Mouse (Mus musculus) urinary bladder, adult 2 months (tissue): ENCODE measurements around the gene Scp2. TPM values are rescaled to one million over a fixed set of nuclear protein-coding genes. Genes with fewer than 3 reads are reported as not detected.
"Not testable (repeated sequence)": the region's sequence is repeated elsewhere in the genome, so short reads cannot be mapped to it uniquely, and the experiment has no call there.

Experiments used
- DNase-seq: peaks from one replicate; pipeline ENCODE4 v3.0.0; 2022; ENCODE audit warnings: low spot score
- polyA plus RNA-seq: library from polyadenylated mRNA; depleted of rRNA; stranded (reverse); fragments of >200 nt; gene quantifications from 2 replicates; pipeline ENCODE4 v1.2.3, GENCODE M21; 2012

Gene Scp2
- polyA plus RNA-seq, 1 experiment = 476 TPM

DNA sequence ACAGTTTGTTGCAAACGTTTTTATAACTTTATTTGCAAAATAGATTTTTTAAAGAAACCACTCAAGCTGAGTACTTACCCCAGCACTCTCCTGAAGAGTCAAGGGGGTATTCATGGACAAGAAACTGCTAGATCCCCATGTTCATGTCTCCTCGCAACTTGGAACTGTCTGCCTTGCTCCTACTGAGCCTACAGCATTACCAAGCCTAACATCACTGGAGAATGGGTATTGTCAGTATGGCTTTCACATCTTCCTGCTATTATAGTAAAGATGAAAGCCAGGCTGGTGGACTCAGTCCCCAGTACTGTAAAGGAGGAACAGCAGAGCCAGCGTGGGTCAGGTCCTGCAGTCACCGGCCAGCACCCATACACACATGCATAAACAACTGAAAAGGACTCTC is 48.5 kb downstream of the Scp2 start, which contains the start of gene Podn:
TSS of gene Podn (minus strand) at position 101 of the 400 bp plus-strand sequence.
- no peak for DNase-seq

DNA sequence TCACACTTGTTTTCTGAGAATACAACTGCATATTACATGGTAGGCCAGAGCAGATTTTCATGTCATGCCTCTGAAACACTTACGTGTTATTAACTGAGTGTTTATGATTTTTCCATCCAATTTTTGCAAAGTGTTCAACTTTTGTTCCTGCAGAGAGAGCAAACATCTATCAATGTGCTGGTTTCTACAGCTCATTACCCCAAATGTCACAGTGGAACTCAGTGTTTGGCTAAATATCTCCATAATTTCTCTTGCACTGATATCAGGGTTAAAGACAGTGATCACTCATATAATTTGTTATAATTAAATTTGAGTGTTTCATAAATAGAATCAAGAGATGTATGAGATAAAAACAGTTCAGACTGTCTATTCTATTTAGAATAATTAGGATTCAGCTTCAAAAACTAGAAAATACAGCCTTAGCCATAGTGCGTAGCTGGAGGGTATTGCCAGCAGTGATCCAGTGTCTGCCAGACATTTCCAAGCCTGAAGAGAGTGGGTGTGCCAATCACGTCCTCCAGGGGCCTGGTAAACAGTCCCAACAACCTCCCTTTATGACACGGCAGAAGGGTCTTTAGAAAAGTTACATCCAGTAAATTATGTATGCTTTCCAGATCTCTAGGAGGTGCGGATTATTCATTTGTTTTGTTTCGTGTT is 51.9 kb downstream of the Scp2 start:
- DNase-seq = no peak

DNA sequence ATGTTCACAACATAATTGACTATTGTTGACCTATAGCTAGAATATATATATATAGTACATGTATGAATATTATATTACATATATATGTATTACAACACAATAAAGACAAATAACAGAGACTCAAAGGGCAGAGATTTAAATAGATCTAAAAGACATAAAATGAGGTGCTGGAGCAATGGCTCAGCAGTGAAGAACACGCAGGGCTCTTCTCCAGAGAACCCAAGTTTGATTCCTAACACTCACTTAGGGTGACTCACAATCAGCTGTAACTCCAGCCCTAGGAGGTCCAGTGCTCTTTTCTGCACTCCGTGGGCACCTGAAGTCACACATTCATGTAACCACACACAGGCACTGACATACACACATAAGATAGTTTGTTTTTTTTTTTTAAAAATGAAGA is 60.8 kb downstream of the Scp2 start:
- DNase-seq = no peak

DNA sequence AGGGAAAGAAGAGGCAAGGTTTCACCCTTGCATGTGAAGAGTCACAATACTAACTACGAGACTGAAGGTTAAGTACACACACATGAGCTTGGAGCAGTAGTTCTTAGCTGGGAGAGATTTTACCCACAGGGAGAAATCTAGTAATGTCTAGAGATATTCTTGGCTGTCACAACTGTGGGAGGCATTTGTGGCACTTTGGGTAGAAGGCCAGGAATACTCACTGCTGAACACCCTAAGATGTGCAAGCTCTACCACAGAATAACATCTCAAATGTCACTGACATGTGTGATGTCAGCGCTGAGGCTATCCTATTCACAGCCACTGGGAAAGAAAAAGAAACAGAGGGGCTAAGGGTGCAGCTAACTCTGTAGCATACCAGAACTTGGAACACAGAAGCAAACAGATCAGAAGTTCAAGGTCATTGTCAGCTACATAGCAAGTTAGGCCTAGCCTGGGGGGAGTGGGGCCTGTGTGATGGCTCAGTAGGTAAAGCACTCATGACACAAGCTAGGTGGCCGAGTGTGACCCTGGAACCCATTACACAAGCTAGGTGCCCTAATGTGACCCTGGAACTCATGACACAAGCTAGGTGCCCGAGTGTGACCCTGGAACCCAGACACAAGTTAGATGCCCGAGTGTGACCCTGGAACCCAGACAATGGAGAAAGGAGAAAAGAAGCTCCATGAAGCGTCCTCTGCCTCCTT is 61.6 kb downstream of the Scp2 start:
- DNase-seq = no peak

DNA sequence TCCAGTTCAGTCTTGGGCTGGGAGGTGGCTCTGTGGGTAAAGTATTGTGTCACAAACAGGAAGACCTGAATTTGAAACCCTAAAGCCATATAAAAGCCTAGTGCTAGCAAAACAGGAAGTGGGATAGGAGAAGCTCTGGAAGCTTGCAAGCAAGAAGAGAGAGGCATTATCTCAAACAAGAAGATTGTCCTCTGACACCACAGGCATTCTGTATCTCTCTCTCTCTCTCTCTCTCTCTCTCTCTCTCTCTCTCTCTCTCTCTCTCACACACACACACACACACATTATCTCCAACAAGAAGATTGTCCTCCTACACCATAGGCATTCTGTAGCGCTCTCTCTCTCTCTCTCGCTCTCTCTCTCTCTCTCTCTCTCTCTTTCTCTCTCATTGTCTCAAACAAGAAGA is 62.4 kb downstream of the Scp2 start:
- no peak for DNase-seq

DNA sequence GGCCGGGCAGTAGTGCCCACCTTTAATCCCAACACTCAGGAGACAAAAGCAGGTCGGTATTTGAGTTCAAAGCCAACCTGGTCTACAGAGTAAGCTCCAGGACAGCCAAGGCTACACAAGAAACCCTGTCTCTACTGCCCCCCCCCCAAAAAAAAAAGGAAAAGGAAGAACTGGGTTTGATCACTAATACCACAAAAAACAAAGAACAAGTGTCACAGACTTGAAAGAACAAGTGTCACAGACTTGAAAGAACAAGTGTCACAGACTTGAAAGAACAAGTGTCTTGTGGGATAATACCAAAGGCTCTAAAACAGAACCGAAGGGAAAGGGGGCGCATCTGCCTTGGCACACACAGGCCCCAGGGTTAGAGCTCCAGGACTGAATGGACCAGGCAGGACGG is 63.9 kb downstream of the Scp2 start:
- DNase-seq = no peak

DNA sequence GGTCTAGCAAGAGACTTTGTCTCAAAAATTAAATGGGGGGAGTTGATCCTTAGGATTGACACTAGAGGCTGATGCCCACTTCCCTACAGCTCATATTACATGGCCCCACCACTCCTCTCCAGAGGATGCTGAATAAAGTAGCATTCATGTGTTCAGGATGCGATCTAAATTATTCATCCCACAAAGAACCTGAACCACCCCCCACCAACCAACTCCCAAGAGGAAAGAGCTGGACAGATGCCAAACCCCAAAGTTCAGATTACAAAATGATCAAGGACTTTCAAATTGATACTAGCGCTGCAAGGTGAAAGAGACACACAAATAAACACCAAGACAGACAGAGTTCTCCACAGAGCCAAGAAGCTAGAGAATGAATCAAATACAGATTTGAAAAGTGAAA is 65.0 kb downstream of the Scp2 start:
- DNase-seq = no peak

DNA sequence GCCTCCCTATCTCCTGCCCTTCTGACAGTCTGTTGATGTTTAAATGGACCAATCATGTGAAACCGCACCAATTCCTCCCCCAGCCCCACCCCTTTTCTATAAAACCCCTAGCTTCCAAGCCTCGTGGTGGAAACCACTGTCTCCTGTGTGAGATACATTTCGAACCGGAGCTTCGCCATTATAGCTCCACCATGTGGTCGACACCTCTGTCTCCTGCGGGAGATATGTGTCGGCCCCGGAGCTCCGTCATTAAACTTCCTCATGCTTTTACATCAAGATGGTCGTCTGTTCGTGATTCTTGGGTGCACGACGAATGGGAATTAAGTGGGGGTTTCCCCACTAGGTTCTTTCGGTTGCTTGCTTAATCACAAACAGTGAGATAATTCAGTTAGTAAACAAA is 65.6 kb downstream of the Scp2 start:
- DNase-seq = not testable (repeated sequence)

DNA sequence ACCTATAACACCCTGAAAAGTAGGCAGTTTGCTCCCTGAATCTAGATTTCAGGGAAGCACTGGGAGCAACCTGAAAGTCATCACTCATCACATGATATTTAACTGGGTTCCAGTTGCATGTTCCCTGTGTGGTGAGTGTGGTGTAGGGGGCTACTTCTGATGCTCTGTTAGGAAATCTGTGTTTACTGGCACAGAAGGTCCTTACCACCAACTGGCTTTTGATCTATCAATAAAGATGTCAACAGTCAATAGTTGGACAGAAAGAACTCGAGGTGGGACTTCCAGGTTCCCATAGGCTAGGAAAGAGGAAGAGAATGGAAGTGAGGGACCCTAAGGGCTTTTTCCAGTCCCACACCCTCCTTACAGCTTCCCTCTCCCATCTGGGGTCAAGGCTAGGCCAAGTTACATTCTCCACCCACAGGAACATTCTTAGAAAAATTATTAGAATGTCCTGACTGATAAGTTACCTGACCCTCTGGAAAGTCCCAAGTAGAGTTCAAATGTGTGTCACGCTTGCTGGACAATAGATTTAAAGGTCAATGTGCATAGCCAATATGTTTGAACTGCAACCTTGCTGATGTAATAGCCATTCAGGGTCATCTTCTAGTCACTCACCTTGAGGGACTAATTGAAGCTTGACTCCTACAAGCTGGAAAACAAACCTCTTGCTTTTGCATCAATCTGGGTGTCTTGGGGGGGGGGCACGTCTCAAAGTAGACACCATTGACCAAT is 67.4 kb downstream of the Scp2 start:
- DNase-seq = no peak

DNA sequence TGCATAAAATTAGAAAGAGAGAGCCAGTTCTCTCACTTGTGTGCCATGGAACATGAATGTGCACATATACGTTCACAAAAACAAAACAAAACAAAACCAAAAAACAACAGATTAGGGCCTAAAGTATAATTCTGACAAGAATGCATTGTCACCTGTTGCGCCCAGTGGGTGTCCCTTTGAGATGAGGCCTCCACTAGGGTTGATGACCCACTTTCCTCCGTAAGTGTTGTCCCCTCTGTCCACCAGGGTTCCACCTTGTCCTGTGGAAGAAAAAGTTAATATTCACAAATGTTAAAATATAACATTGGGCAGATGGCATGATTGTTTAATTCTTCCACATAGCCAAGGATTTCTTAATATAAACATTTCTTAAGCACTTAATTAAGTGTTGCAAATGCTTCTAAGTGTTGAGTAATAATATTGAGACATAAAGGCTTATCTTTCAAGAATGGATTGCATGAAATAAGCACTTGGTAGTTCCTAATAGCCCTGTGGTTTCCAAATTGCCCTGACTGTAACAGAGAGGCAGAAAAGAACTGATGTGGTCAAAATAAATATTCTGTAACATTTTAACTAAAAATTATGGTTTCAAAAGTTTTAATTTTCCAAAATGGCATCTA is 70.5 kb downstream of the Scp2 start:
- no peak for DNase-seq

DNA sequence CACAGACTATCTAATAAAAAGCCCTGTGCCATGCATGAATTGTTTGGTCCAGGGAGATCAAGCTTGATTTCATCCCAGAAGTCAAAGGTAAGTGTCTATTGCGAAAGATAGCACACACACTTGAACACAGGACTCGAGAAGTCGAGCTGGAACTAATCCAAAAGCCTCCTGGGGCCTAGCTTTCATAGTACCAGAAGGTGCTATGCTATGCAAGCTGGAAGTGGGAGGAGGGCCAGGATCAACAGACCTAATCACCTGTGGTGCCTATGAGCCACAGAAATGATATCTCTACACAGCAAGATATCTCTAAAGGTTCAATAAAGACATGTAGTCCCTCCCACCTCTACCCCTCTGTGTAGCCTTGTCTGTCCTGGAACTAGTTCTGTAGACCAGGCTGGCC is 72.7 kb downstream of the Scp2 start:
- no peak for DNase-seq

DNA sequence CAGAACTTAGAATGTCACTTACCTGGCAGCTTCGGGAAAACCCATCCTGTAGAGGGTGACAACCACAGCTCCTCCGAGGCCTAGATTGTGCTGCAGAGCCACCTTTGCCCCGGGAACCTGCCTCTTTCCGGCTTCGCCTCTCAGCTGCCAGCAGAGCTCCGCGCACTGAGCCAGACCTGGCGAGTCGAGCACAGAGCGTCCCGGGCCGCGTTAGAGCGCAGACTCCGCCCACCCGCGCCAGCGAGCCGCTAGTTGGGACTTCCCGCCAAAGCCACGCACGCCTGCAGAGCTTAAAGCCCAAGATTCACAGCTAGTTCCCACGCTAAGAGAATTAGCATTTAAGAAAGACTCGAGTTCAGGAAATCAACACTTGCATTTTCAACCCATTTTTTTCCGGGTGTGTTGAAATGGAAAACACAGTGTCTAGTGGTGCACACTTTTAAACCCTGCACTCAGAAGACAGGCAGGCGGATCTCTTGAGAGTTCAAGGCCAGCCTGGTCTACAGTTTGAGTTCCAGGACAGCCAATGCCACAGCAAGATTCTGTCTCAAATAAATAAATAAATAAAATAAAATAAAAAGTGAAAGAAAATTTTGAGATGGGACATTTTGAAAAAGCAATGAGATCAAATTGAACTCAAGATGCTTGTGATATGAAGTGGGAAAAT is 73.4 kb downstream of the Scp2 start:
- DNase-seq = peak; percentile 84

DNA sequence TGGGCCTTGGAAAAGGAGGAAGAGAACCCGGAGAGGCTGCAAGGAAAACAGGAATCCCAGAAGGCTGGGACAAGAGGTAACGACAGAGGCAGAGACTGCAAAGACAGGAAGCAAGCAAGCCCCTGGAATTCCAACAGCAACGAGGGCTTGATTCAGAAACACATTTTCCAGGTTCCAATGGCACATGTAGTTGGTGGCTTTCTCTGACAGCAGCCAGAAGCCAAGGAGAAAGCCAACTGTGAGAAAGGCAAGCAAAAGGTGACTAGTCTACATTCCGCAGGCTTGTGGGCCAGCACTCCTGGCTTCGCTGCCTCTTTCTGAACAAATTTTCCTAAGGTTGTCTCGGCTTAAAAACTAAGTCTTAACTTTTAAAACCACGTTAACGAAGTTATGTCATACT is 74.1 kb downstream of the Scp2 start:
- no peak for DNase-seq

DNA sequence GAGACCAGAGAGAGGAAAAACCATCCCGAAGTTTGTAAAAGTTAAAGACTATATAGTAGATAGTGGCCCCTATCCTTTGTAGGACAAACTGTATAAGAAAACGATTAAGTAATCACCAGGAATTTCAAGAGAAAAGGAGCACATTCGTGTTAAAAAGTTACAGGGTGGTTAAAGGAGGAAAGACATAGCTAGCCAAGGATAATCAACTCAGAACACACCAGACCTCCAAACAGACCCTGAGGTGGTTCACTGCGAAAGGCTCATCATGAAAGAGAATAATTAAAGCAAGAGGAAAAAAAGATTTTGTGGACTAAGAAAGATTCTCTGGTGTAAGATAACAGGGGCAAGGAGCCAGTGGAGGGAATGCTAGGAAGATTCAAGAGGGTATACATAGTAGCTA is 74.5 kb downstream of the Scp2 start:
- no peak for DNase-seq

DNA sequence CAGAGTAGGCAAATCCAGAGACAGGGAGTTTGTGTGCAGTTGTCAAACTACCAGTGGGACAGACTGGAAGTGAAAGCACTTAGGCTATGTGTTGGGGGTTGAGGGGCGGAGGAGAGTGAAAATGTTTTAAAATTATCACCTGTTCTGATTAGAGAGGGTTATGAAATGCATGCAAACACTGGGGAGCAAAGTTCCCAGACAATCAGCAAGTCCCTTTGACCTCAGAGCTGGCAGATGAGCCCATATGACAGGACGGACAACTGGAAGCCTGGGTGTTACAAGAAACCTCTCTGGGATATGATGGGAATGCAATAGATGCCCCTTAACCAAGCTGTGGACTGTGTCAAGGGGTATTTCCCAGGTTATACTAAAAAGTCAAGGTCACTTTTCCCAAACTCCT is 76.7 kb downstream of the Scp2 start:
- DNase-seq = no peak

DNA sequence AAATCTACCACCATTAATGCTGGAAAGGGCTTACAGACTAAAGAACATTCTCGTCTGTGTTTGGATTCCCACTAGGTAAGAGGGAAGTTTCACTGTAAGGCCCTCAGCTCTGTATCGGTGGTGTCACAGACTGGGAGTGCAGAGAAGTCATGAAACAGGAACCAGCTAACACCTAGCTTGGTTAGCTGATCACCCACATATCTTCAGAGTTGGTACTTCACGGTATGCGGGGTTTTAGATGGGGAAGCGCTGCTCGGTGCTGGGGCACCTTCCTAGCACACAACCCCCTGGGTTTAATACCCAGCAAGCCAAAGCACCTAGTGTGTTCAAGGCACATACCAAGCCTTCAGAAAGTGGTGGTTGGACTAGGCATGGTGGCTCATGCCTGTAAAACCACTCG is 77.5 kb downstream of the Scp2 start:
- no peak for DNase-seq

DNA sequence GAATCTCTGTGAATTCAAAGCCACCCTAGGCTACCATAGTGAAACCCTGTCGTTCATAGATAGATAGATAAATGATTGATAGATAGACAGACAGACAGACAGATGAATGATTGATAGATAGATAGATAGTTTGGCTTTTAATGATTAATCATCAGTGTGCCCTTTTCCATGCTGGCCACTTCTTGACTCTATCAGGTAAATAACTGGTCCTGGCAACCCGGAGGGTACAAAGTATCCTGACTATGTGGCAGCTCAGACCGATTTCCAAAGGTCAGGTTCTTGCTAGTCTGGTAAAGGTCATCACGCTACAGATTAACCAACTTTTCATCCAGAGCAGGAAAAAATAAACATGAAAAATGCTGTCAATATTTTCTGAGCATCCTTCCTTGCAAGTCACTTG is 78.2 kb downstream of the Scp2 start:
- DNase-seq = no peak

DNA sequence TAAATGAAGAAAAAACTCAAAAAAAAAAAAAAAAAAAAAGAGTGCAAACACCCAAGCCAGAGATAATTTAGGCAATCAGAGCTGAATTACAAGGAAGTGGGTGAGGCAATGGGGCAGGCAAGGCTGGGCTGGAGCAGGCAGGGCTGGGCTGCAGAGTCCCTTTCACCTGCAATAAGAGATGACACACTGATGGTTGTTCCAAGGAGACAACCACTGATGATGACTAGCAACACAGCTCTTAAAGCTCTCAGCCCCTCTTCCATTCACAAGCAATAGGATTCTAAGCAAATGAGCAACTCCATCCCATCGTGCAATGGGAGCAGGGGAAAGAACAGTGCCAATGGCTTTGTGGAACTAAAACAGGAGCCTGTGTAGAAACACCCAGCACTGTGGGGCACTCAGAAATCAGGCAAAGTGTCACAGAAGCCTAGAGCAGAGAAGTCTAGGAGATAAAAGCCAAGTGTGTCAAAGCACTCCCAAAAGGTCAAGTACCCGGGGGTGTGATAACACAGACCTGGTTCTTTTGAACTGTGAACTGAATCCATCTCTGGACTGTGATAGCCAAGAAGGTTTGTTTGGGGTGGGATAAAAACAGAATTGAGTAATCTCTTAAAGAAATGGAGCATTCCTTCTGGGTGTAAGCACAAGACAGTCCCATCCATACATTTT is 79.5 kb downstream of the Scp2 start:
- DNase-seq = no peak

DNA sequence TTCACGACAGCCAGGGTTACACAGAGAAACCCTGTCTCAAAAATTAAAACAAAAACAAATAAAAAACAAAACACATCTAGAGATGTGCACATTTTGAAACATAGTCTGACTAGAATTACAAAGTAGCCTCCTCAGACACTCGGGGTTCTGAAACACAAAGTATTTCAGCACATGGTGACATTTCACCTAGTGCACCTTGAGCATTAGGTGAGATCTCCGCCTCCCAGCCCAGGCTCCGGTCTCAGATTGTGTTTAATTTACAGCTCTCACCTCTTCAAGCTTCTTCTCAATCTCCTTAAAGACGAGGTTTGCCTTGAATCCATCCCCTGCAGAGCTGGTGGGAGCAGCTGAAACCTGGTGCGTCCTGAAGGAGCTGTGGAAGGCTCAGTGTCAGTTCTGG is 81.2 kb downstream of the Scp2 start:
- no peak for DNase-seq

DNA sequence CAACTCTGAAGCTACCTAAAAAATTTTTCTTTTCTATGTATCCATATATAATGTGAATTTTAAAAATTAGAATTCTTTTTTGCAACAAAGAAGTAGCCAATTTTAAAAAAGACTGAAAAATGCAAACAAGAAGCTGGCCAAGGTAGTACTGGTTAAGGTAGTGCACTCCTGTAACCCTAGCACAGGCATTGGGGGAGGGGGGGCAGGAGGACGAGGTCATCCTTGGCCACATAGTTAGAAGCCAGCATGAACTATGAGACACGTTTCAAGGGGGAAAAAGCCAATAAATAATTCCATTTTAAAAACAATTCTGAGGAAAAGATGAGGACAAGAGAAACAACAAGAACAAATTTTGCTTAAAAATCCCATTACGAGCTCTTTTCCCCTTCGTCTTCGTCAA is 82.3 kb downstream of the Scp2 start:
- DNase-seq = no peak

DNA sequence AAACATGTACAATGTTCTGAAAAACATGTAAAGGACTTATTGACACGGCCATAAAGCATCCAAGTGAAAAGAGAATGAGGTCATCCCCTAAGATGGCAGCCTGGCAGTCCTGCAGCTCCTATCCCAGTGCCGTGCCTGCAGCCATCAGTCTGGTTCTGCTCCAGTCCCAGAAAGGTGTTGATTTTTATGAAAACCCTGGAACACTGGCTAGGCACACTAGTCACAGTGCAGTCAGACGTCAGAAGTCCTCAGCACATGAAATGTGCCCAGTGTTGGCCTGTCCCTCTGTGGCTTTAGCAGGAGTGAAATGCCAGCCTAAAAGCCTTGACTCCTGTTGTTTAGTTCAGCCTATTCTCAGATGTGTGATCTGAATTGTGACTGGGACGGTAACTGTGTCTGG is 84.0 kb downstream of the Scp2 start:
- no peak for DNase-seq
